Mouse (Mus musculus): ENCODE results near the gene Retreg1.

The Retreg1 gene

GRCm38 (mm10) chr15:25843086-25843991 lies at the start of gene Retreg1:
Gene Retreg1 (plus strand): TSS chr15:25843180.
- DNase-seq (ENCODE audit: extremely low spot score, low read depth, low spot score), result no peak

DNA sequence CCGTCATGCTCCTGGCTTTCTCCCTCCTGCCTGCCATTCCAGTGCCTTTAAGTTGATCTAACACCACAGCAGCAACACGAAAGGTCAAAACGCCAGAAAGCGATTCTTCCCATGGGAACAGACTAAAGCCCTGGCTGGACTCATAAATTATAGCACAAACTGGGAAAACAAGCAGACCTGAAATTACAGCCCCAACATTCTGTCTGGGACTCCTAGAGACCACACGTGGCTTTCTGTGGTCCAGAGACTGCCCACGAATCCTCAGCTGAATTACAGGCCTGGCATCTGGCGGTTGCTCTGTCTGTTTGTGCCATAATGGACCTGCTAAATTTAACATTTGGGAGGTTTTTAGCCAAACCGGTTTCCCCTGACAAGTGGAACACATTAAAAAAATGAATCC lies 48.9 kb upstream of the Retreg1 start:
- no peak for DNase-seq (ENCODE audit: extremely low spot score, low read depth, low spot score)

GRCm38 (mm10) chr15:25795496-25795895 lies 47.5 kb upstream of the Retreg1 start:
- no peak for DNase-seq (ENCODE audit: extremely low spot score, low read depth, low spot score)

DNA sequence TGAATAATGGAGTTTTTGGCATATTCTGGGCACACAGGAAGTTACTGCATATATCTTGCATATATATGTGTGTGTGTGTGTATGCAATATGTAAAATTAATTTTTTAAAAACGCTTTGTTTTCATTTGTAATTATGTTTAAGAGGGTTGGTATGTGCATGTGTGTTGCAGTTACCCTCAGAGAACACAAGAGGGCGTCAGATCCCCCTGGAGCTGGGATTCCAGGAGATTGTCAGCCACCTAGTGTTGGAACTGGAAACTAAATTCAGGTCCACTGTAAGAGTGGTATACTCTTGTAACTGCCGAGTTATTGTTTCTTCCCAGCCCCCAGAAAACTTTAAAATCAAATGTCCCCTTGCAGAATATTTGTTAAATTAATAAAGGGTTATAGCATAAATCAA lies 46.6 kb upstream of the Retreg1 start:
- DNase-seq (ENCODE audit: extremely low spot score, low read depth, low spot score), result no peak

DNA sequence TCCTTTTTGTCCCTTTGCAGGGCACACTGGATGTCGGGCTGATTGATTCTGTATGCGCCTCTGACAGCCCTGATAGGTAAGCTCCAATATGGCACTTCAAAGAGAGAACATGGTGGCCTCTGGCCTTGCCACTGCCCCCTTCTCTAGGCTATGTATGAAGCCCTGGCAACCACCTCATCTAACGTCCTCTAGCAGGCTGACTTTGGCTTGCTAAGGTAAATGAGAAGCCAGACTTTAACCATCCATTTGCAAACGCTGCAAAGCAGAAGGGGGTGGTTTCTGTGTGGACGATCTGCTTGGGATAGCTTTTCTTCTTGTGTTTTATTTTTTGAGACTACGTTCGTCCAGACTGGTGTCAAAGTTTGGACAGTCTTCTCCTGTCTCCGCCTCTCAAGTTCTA lies 45.8 kb upstream of the Retreg1 start:
- no peak for DNase-seq (ENCODE audit: extremely low spot score, low read depth, low spot score)

DNA sequence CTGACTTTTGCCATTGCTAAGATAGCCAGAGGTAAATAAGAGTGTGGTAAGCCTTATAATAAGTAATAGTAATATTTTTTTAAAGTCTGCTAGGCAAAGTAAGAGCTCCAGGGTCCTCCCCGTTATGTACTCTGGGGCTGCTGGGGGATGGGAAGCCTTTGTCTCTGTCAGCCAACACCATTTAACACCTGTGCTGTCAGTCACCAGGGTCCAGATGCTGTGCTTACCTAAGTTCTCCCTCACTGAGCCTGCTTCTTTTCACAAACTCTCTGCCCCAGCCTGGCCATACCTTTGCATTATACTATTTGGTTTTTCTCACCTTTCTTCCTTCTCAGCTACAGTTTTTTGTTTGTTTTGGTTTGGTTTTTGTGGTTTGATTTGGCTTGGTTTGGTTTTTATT lies 45.1 kb upstream of the Retreg1 start:
- DNase-seq (ENCODE audit: extremely low spot score, low read depth, low spot score), result no peak

DNA sequence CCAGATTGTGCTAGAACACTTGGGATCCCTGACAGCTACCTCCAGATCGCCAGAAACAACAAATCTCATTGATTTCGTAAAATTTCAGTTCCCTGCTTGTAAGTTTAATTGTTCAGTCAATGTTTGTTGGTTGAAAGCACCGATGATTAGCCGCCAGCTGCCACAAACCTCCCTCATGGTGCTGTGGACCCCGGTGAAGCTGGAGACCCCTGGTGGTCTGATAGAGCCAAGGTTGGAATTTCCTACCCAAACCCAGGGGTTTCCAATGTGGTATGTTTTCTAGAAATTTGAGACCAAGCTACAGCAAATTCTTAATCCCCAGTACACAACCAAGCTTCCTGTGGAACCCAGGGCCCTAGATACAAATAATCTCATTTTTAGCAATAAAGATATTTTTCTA lies 41.3 kb upstream of the Retreg1 start:
- no peak for DNase-seq (ENCODE audit: extremely low spot score, low read depth, low spot score)

DNA sequence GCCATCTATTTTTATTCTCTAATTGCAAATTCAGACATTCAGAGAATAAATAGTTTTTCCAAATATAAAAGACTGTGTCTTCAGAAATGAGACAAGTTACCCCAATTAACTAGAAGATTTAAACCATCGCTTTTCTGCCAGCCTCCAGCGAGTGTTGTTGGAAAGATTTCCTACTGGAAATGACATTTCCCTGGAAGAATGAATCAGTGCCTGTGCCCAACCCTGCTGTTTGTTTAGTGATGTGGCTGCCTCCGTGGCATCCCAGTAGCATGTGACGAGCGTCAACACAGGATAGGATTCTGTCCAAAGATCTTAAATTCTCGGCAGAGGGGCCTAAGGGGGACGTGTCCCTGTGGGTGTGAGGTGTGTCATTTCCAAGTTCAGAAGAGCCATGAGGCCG lies 40.8 kb upstream of the Retreg1 start:
- no peak for DNase-seq (ENCODE audit: extremely low spot score, low read depth, low spot score)

DNA sequence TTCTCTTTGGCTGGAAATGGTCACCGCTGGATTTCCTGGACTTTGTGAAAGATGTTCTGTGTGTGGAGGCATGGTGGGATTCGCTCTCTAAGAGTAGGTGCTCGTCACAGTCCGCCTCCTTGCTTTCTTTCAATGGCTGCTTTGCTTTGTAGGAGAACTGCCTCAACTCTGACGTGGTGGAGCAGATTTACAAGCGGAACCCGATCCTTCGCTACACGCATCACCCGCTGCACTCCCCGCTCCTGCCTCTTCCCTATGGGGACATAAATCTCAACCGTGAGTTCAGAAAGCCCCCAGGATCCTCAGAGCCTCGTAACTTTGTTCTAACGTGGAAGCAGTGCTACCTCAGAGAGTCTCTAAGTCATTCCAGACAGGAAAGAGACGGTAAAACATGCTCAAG lies 39.9 kb upstream of the Retreg1 start:
- DNase-seq (ENCODE audit: extremely low spot score, low read depth, low spot score), result no peak

DNA sequence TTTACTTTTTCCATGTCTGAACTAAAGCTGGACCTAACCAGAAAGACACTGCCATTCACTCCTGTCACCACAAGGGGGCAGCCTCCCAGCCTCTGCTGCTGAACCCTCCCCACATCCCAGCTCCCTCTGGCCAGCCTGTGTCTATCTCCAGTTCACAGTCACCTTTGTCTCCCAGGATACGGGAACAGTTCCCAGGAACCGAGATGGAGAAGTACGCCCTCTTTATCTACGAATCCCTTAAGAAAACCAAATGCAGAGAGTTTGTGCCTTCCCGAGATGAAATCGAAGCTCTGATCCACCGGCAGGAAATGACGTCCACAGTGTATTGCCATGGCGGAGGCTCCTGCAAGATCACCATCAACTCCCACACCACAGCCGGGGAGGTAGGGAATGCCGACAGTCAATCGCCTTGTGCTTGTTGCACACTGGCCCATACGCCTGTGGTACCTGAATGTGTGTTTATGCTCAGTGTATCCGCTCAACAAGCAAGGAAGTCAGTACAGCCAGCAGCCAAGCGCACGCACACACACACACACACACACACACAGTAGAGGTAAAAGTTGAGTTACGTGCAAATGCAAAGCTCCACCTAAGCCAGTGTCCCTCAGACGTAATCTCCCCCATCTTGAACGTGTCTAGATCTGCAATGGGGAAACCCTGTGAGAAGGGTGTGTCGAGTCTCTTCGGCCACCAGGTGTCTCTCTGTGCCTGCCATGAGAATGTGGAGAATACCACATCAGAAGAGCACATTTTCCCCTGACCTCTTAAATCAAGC lies 37.5 kb upstream of the Retreg1 start:
- no peak for DNase-seq (ENCODE audit: extremely low spot score, low read depth, low spot score)

GRCm38 (mm10) chr15:25806363-25806762 lies 36.6 kb upstream of the Retreg1 start:
- no peak for DNase-seq (ENCODE audit: extremely low spot score, low read depth, low spot score)

GRCm38 (mm10) chr15:25806878-25807277 lies 36.1 kb upstream of the Retreg1 start:
- no peak for DNase-seq (ENCODE audit: extremely low spot score, low read depth, low spot score)

- no peak for DNase-seq (ENCODE audit: extremely low spot score, low read depth, low spot score)
Measured at GRCm38 (mm10) chr15:25808677-25809460, 34.1 kb upstream of the Retreg1 start.

DNA sequence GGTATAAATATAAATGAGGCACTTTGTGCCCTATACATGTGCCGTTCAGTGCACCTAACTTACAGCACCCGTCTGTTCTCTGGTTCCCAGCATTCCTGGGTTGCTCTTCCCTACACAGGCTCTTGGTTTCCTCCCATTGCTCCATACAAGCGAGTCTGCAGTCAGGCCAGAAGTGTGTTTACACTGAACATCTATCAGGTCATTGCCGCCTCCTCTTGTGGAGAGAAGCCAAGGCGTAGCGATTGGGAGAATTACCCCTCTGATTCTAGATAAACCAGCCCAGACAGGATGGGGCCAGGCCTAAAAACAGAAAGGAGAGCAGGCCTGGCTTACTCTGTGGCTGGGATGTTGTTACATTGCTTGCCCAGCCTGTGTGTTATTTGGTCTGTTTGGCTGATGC lies 33.3 kb upstream of the Retreg1 start:
- DNase-seq (ENCODE audit: extremely low spot score, low read depth, low spot score), result no peak

DNA sequence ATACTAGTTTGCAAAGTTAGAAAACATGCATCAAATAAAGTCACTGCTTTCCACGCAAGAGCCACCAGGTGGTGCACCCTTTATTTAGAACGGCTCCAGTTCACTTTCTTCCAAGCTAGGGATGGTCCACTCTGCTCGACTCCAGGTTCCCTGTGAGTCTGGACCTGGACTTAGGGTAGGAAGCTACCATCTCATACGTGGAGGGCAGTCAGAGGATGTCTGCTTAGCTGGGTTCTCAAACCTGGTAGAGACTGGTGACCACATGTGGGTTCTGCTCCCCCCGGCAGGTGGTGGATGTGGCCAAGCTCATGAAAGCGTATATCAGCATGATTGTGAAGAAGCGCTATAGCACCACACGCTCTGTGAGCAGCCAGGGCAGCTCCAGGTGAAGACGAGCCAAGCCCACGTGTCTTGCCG lies 31.1 kb upstream of the Retreg1 start:
- no peak for DNase-seq (ENCODE audit: extremely low spot score, low read depth, low spot score)

GRCm38 (mm10) chr15:25812479-25812878 lies 30.5 kb upstream of the Retreg1 start:
- DNase-seq (ENCODE audit: extremely low spot score, low read depth, low spot score), result no peak

- no peak for DNase-seq (ENCODE audit: extremely low spot score, low read depth, low spot score)
Measured at GRCm38 (mm10) chr15:25814535-25814934, 28.4 kb upstream of the Retreg1 start.

DNA sequence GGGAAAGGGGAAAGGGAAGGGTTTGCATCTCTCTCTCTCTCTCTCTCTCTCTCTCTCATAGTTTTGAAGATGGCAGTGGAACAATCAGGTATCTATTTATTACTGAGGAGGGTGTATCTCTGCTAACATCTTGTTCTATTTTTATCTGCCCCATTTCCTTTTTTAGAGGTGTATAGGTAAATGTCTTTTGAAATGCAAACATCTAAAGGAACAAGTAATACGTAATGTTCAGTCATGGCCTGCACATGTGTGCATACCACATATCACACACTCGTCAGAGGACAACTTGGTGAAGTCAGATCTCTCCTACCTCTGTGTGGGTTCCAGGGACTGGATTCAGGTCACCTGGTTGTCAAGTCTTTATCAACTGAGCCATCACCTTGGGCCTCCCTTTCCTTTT lies 25.8 kb upstream of the Retreg1 start:
- no peak for DNase-seq (ENCODE audit: extremely low spot score, low read depth, low spot score)

GRCm38 (mm10) chr15:25821981-25822380 lies 21.0 kb upstream of the Retreg1 start:
- DNase-seq (ENCODE audit: extremely low spot score, low read depth, low spot score), result no peak

DNA sequence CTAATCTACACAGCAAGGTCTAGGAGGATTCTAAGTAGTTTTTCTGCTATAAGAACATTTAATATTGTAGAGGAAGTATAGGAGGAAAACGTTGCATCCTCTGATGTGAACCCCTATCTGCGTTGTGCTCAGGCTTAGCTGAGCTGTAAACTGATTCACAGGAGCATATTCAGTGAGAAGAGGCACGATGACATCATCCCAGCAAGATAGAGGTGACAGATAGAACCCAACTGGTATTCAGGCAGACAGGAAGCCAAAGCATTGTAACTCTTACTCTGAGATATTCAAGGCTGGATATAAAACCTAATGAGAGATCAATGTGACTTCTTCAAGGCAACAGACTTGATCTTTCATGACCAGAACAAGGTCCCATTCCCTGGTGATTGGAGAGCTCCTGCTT lies 20.3 kb upstream of the Retreg1 start:
- DNase-seq (ENCODE audit: extremely low spot score, low read depth, low spot score), result no peak

- DNase-seq (ENCODE audit: extremely low spot score, low read depth, low spot score), result no peak
Measured at GRCm38 (mm10) chr15:25826531-25826961, 16.4 kb upstream of the Retreg1 start.

Data from hindlimb bud, embryonic 11.5 days (tissue).